Mouse (Mus musculus): Measurements from ENCODE around the gene Iqgap2.

The Iqgap2 gene

DNA sequence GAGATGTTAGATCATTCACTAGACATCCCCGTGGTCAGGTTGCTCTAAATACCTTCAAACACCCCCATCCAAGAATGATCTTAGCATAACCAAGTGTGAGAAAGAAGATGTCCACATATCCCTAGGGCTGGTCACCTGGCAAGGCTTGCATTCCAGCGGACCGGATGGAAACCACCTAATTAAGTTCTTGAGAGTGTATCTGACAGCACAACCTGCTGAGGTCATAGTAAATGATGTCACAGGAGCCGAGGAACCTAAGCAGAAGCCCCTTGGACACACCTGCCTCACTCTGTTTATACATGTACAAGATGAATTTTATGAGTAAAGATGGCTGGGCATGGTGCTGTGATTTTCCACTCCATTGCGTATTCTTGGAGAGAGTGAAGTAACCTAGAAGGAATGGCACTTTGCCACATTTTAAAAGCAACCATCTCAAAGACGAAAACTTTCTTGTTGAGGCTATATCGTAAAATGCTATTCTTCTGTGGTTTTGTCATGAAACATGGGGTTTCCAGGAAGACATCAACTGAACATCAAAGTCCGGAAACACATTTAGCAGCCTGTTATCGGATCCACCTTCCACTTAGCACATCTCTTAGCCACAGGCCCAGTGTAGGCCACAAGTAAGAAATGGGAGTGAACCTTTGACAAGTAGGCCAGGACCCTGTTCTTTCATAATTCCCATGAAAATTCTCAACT lies 179.0 kb downstream of the Iqgap2 start:
- no peak for DNase-seq (ENCODE audit: low spot score)

DNA sequence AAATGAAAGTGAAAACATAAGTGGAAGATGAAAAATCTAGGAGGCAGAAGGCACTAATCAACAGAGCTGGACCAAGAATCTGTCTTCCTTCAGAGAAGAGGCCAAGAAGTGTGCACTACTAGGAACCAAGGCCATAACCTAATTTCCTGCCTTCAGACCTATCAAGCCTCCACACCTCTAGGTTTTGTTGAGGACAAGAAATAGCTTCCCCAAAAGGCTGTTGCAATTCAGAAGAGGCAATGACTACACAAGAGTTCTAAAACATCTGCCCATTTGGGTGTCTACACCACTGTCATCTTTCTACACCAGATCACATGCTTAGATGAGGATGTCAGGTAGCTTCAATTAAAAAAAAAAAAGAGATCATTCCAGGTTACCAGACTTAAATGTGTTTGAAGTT lies 179.7 kb downstream of the Iqgap2 start:
- no peak for DNase-seq (ENCODE audit: low spot score)

DNA sequence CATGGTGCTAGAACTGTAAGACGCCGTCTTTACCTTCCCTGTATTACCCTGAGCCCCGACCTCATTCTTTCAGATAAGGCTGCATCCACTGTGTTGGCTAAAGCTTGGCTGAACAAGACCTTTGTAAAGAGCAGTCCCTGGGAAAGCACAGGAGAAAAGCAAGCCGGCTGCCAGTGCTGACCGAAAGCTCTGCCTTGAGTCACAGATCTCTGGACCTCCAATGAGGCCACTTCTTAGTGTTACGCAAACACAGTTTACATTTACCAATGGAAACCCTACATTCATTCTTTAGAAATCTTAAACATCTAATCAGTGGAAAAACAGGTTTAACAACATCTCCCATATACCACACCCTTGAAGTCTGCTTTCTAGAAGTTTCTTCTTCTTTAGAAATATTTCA lies 186.1 kb downstream of the Iqgap2 start:
- DNase-seq (ENCODE audit: low spot score): no peak

DNA sequence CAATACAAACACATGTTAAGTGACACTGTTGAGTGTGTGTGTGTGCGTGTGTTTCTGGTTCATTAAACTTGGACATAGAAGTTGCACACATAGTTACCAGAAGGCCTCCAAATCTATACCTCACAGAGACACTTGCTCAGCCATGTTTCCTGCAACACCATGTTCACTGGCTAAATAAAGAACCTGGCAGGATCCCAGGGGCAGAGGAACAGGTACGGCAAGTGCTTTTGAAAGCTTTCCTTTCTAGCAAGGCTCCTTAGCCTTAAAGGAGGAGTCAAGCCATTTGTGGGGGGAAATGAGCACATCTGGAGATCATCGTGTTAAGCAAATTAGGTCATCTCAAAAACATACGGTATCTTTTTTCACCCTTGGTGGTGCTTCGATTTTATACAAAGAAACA lies 188.3 kb downstream of the Iqgap2 start:
- DNase-seq (ENCODE audit: low spot score): no peak

DNA sequence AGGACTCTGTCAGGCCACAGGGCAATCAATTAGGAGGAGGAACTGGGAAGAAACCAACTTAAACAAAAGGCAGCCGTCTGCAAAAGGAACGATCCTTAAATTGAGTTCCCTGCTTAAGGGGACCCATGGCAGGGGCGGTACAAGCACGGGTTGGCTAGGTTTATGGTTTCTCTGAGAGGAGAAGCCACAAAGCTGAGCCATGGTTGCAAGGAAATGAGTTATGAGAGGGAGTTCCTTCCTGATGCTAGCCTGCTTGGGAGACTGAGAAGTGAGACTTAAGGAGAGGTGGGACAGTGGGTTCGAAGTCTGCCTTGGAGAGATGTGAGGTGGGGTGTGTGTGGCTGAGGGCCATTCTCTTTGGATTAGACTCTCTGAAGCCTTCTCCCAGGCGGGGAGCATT lies 193.8 kb downstream of the Iqgap2 start:
- no peak for DNase-seq (ENCODE audit: low spot score)

DNA sequence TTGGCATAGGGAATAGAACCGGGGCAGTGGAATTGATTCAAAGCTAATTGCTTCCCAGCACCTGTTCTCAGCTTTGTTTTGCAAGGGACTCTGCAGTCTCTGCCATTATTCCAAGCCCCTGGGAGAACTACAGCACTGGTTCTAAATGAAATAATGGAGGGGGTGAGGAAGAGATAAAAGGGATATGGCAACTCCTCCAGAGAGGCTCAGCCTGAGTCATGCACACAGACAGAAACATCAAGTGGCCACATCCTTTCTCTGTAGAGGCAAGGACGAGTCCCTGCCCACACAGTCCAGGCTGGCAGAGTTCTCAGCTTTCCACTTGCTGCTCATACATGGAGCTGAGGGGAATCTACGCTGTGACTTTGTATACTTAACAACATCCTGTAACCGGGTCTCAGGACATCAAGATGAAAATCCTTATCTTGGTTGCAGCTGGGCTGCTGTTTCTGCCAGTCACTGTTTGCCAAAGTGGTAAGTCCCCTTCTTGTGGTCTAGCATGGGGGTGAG lies 195.0 kb downstream of the Iqgap2 start, which contains the start of gene F2rl2:
Gene F2rl2, plus strand, starts transcription at position 200 of the 510 bp plus-strand sequence.
- no peak for DNase-seq (ENCODE audit: low spot score)

DNA sequence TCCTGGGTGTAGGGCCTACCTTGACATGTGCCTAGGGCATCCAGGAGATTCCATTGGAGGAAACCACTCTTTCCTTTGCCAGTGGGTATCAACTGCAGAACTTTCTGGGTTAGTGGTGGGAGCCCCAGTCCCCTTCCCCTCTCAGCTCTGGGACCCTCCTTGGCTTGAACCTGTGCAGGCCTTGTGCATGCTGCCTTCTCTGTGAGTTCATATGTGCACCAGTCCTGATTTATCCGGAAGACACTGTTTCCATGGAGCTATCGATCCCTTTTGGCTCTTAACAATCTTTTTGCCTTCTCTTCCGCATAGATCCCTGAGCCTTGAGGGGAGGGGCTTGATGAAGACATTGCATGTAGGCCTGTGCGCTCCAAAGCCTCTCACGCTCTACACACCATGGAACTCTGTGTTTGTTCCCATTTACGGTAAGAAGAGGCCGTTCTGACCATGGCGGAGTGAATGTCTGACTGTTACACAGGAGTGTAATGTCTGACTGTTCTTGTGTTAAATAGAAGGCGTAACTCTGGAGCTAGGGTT lies 195.5 kb downstream of the Iqgap2 start:
- DNase-seq (ENCODE audit: low spot score): no peak

DNA sequence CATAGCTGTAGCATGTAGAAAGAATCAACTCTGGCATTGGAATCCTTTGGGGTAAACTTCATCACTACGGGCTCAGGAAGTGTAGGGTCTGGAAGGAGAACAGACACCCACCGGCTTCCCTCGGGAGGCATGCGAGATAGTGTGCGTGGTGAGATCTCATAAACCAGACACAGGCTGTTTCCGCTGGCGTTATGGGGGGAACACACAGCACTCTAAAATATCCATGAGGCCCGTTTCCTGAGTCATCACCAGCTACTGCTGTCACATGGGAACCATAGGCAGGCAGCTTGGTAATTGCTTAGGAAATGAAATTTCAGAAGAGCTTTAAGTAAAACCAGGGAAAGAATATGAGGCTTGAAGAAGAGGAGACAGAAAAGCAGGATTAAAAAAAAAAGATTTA lies 199.5 kb downstream of the Iqgap2 start:
- DNase-seq (ENCODE audit: low spot score): no peak

DNA sequence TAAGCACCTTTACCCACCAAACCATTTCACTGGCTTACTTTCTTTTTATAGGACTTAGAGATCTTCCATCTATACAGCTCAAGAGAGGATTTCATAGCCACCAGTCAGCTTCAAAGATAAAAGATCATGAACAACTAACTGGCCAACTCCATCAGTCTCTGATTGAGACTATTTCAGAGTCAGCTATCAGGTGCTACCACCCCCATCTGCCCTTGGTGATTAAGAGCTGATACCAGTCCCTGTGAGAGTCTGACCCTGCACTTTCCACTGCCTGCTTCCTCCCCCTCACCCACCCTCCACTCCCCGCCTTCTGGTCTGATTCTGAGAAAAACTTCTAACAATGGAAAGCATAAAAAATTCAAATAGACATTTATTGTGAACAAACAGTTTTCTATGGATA lies 203.1 kb downstream of the Iqgap2 start:
- no peak for DNase-seq (ENCODE audit: low spot score)

DNA sequence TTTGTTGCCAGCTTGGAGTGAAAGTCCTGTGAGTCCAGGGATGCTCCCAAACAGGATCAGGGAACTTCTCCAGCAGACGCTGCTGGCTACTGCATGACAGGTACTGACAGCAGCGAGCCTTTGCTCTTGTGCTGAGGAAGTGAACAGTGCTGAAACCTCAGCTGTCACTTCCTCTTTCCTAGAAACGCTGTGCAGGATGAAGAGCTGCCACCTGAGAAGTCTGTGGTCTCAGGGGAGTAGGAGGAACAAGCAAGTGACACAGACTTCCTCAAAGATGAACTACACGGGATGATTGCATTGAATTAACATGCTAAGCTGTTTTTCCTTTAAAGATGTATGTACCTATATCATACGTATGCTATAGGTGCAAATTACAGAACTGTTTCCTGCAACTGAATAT lies 206.0 kb downstream of the Iqgap2 start:
- DNase-seq (ENCODE audit: low spot score): no peak

DNA sequence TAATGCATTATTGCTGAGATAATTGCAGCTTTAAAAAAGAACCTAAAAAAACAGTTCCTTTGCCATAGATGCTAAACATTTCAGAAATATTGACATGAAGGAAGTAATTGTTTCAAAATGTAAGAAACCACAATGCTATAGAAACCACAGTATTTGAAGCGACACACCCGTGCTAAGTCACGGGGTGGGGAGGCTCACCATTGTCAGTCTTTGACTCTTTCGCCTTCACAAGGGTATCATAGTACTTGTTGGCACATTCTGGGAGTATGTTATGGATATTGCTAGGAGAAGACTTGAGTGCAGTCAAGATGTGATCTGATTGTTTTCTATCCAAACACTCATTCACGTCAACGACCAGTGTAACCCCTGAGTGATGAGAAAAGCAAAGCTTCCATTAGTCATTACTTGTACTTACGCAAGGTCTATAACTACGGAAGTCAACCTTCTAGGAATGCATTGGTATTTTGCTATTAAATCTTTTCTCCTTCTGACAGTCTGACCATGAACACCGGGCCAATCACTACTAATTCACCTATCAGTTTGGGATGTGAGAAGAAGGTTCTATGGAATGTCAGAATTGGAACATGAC lies 207.0 kb downstream of the Iqgap2 start:
- no peak for DNase-seq (ENCODE audit: low spot score)

DNA sequence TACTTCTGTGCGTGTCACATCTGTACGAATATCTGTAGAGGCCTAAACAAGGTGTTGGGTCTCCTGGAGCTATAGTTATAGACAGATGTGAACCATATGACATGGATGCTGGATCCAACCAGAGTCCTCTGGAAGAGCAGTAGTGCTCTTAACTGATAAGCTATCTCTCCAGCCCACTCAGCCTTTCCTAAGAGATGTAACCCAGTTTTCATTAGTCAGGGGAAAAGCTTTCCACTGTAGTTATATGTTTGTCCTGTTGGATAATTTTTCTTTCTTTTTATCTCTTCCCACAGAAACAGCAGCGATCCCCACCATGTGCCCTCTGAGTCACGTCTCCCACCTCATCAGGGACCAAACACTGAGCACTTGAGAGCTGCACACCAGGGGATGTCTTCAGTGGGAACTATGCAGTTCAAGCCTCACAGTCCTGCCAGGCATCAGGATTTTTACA lies 212.2 kb downstream of the Iqgap2 start:
- DNase-seq (ENCODE audit: low spot score): no peak

DNA sequence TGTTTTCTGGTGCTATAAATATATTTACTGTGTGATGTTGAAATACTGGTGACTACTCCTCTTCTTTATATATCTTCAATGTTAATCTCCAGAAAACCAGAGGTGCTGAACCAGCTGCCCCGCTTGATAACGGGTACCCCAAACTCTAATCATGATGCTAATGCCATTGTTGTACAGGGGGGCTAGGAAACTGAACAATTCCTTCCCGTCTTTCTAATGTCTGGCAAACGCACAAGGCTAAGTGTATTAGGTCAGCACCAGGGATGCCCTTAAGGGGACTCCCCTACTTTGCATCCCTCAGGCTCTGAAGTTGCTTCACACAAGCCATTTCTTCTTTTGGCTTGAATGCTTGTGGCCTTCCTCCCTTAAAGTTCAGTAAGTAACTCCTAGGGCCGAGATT lies 212.6 kb downstream of the Iqgap2 start:
- DNase-seq (ENCODE audit: low spot score): no peak

DNA sequence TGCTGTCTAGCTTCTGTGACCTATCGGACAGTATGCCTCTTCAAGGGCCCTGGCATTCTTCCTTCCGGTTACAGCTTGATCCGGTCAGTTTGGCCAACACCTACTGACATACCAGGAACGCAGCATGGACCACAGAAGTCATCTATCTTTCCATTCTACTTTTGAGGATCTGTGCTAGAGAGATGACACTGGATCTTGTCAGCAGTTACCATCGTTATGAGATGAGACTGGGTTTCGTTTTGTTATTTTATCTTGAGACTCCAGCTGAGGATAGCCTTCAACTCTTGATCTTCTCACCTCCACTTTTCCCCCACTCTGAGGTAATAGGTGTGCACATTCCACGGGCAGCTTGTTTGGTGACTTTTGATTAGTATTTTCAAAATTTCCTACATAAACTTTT lies 219.3 kb downstream of the Iqgap2 start:
- no peak for DNase-seq (ENCODE audit: low spot score)

DNA sequence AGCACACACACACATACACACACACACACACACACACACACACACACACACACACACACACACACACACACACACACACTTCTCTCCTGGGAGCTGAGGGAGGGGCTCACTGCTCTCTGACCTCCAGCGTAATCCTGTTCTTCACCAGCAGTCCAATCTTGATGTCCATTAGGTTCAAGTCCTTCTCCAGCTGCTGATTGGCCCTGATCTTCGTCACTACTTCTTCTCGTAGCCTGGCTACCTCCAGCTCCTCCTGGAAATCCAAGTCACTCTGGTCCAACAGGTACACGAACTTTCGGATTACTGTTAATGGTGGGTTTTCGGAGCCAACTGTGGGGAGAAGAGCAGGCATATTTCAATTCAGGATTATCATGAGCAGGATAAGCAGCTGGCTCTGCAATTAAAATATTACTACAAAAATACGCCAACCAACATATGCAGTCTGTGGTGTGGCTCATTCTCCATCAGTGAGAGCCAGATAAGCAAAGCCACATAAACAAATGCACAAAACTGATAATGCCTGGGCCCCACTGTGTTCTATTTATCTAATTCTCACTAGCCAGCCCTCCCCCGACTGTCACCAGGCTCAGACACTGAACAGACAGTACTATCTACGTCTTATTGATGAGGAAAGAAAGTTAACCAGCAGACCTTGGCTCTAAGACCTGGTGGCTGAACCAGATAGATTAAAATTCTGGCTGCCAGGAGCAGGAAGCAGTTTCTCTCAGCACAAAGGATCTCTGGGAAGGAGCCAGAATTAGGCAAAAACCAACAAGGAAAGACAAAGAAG lies 220.4 kb downstream of the Iqgap2 start:
- DNase-seq (ENCODE audit: low spot score): no peak

DNA sequence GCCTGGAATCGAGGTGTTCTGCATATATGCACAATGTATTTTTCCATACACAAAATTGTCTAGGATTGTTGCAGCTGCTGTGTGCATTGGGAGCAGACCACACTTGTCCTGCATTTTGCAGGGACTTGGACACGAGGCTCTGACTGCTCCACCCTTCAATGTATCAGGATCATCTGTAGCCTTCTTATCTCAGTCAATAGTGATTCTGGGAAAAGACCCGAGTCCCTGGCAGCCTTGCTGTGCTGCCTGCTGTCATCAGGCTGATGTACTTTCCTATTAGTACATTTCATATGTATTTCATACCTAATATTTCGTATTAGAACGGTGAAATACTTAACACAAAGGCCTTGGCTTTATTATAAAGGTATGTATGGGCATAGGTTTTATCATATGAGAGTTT lies 221.2 kb downstream of the Iqgap2 start:
- DNase-seq (ENCODE audit: low spot score): no peak

DNA sequence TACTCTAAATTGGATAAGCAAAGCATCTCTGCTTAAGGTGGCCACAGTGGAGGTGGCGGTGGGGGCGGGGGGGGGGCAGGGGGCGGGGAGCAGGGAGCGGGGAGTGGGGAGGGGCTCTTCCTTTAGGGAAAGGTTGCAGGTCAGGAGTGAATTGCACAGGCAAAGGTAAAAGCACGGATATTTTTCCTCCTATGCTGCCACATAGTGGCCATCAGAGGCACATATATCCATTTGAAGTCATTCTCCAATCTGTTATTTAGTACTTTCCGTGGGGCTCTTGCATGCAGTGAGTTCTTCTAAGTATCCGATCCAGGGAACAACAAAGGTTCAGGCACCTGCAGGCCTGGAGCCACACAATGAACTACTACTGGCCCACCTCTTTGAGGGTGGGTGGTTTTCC lies 224.5 kb downstream of the Iqgap2 start:
- DNase-seq (ENCODE audit: low spot score): no peak

DNA sequence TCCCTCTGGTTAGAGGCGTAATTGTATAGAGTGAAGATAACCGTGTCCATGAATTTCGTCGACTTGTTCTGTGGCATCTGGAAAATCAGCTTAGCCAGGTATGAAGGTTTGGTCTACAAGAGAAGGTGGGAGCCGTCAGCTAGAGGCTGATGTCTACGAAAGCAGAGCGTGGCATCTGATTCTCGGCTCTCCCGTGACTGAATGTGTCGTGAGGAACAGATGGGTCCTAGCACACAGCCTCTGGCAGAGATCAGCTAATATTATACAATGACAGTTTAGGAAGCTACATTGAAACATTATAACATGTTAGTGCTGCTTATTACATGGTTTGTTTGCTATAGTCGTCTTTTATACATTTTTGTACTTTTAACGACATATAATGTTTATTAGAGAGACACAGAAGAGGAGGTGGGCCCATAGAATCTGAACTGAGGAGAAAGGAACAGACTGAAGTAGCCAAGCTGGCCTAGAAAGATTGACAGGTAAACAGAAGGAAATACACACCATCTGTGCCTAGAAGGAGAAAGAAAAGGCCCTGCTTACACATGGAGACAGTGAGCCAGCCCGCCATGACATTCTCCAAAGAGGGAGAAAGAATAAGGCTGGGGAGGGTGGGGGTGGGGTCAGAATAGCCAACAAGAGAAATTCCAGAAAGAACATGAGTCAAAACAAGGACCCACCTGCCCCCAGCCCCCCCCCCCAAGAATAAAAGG lies 225.9 kb downstream of the Iqgap2 start:
- no peak for DNase-seq (ENCODE audit: low spot score)

DNA sequence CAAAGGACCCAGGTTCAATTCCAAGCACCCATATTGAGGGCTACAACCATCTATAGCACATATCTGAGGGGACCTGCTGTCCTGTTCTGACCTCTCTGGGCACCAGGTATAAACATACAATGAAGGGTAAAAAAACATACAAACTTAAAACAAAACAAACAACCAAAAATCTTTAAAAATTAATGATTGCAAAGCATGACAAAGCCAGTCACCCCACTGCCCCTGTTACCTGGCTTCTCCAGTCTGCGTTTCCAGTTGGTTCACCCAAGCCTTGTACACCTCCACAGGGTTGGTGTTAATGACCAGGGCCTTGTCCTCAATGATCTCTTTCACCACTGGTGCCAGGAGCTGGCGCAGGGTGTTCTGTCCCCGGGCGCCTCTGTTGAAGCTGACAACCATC lies 227.9 kb downstream of the Iqgap2 start:
- no peak for DNase-seq (ENCODE audit: low spot score)

DNA sequence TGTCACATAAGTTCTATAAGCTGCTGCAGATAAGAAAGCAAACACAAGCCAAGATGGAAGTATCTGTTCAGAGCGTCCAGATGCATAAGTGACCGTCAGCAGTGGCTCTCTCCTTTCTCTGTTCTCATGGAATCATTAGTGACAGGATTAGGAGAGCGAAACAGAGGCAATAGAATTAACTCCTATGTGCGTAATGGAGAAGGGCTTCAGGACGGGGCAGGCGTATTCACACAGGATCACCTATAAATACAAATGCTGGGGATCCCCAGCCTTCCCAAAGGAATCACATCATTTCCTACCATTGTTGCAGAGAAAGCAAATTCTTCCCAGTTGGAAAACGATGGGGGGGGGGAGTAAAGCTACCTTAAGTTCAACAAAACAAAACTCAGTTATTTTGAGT lies 232.3 kb downstream of the Iqgap2 start:
- DNase-seq (ENCODE audit: low spot score): no peak

DNA sequence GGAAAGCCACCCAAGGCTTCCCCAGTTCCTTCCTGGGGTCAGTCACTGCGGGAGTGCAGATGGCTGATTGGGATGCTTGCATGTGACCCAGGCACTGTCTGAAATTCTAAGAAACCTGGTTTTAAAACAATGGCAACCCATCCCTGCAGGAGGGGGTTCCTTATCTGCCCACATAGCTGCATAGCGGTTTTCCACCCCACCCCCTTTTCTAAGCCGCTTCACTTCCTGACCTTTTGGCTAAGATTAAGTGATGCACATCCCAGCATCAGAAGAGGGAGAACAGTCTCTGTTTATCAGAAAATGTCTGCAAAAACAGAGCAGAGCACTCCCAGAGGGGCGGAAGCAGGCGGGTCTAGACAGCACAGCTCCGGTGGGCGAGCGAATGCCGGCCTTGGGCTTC lies 234.6 kb downstream of the Iqgap2 start:
- no peak for DNase-seq (ENCODE audit: low spot score)

DNA sequence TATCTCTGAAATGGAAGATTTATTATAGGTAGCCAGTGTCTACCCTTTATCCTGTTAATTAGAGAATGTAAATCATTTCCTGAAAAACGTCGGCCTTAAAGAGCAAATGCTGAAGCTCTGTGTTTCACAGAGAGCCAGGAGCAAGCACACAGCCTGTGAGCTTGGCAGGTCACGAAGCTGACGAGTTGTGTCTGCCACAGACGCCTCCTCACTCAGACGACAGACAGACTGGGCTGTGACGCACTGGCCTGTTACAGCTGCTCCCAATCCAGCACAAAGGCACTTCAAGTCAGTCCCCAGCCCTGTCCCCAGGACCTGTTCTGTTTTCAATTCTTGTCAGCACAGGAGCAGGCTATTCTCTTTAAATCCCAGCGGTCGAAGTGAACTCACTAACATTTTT lies 236.4 kb downstream of the Iqgap2 start:
- DNase-seq (ENCODE audit: low spot score): no peak

Measured in urinary bladder, postnatal 10 days (tissue).